Mouse (Mus musculus) cerebellum, postnatal 25 days (tissue): ENCODE data around the gene Tmem256.
"Not testable (repeated sequence)": the region's sequence is repeated elsewhere in the genome, so short reads cannot be mapped to it uniquely, and the experiment has no call there.

Source experiments
- DNase-seq, 2 experiments: peaks; one replicate each; pipeline ENCODE4 v3.0.0; 2021; ENCODE audit warnings: mixed read lengths in 2 of 2

Gene Tmem256

DNA sequence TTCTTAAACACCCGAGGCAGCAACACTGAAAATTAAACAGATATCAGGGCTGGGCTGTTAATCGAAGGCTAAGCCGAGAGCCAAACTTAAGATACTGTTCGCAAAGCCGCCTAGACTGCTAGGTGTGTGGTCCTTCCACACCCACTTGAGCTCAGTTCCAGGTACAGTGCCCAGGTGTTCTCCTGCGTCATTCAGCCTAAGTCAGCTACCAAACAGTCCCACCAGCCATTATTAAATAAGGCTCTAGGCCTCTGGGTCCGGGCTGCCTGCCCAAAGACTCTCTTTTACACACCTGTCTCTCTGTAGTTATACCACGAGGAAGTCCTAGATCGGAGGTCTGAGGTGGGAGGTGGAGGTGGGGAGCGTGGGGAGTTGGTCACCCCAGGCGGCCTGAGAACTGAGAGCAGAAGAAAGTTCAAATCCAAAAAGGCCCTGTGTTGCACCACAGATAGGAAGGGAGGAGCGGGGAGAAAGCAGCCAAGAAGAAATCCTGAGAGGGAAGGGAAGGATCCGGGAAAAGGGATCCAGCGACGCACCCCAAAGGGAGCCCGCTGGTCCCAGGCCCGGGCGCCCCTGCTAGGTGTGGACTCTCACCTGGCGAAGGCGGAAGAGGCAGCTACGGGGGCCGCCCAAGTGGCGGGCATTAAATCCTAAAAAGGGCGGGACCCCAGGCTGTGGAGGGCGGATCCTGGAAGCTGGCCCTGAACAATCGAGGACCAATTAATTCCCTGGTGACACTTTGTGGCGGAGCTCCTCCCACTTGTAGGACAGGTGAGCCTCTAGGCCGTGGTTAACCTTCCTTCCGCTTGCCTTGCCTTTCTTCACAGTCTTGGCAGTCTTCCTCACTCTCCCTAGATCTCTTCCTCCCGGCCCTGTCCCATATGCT, 20.0 kb downstream of the Tmem256 start, which contains the start of gene Tnk1:
Tnk1 (minus strand) TSS at position 618 of the 886 bp plus-strand sequence.
- no peak for DNase-seq

DNA sequence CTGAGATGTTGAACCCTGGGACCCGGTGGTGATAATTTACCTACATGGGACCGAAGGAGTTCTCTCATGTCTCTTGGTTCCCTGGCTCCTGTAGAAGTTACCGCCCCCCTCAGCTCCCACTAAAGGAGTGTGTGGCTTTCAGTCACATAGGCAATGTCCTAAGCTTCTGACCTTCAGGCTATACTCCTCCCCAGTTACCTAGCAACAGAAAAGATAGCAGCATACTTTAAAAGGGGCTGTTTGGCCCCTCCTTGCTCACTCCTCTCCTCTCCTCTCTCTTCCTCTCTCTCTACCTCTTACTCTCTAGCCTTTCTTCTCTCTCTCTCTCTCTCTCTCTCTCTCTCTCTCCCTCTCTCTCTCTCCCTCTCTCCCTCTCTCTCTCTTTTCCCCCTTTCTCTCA, 25.4 kb downstream of the Tmem256 start:
- not testable (repeated sequence) for DNase-seq

DNA sequence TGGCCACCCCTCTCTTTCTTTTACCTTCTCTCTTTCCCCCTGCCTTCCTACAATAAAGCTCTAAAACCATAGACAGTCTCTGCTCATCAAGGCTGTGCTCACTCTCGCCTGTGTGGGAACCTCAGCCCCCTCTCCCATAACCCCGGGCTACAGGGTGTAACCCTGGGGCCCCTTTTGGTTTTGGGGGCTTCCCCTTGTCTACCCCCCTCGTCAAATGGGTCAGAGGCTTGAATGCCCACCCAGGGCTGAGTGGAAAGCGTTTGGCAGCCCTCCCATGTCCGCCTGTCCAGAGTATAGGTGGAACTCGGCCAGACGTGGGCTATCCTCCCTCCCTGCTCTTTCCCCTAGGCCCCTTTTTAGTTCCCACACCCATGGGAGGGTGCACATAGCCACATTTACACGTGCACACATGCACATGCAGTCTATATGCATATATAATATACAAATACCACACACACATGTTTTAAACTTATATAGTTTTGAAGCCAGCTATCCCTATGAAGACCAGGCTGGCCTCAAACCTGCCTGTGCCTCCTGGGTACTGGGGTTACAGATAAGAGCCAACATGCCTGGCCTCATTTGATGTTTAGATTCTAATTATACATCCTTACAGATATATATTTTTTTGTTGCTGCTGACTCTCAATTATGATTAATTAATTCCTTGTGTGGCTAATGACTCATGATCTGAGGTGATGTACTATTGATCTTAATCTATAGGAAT, 26.0 kb downstream of the Tmem256 start:
- no peak for DNase-seq

DNA sequence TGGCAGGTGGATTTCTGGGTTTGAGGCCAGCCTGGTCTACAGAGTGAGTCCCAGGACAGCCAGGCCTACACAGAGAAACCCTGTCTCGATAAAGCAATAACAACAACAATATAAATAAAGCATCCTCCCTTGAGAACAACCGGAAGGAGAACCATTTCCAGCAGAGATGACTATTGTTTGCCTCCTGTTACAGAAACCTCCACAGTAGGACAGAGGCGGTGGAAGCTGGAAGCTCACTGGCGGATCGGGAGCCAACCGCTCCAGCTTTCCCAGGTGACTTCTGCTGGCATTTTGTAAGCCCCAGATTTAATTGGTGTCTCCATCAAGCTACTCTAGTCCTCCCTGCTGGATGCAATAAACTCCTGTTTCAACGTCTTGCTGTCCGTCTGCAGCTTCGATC, 27.2 kb downstream of the Tmem256 start:
- no peak for DNase-seq

DNA sequence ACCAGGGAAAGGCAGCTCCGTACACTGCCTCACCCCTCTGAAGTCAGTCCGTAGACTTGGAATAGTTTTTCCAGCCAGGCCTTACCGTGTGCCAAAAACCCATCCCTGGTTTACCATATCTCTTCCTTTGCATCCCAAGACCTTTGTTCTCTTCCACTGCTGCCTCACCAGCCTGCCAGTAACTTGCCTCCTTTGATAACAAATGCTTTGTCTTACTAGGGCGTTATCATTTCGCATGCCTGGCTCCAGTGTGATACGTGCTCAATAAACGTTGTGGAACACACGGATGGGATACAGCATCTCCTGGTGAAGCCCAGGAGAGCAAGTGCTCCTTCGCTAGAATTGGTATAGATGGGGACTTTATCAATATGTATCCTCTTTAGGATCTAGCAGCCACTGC, 29.0 kb downstream of the Tmem256 start:
- DNase-seq: no peak

DNA sequence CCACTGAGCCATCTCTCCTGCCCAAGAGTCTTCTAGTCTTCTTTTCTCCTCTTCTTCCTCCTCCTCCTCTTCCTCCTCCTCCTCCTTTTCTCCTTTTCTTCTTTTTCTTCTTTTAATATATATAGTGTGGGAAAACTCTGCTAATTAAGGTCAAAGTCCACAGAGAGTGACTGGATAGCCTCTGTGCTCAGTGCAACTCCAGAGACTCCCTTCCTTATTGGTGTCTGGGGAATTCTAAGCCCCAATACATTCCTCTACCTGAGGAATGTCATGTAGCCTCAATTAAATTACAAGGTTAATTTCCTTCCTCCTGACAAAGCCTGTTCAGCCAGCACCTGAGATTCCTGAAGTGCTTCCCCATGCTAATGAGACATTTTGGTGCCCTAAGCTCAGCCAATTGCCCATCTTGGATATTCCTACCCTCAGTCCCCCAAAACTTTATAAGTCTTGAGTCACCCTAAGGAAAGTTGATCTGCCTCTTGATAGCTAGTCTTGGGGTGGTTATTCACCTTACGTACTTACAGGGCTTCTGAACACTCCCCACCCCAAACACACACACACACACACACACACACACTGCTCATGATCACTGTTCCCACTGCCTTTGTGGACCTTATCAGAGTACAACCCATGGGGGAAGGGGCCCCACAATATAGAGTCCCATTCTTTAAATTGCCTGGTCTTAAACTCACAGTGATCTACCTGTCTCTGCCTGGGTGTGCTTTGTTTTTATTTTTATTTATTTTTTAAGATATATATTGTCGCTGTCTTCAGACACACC, 32.2 kb downstream of the Tmem256 start:
- no peak for DNase-seq

DNA sequence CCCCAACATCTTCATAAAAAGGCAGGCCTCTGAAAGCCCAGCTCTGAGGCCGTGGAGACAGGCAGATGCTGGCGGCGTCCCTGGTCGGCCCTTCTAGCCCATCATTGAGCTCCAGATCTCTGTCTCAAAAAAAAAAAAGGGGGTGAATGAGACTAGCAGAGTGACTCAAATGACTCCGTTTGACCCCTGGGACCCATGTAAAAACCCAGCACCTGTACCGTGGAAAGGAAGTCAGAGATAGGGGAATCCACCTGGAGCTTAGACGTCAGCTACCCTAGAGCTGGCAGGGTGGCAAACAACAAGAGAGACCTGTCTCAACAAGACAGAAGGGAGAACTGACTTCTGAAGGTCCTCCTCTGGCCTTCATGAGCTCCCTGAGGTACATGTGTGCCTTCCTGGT, 33.5 kb downstream of the Tmem256 start:
- no peak for DNase-seq

DNA sequence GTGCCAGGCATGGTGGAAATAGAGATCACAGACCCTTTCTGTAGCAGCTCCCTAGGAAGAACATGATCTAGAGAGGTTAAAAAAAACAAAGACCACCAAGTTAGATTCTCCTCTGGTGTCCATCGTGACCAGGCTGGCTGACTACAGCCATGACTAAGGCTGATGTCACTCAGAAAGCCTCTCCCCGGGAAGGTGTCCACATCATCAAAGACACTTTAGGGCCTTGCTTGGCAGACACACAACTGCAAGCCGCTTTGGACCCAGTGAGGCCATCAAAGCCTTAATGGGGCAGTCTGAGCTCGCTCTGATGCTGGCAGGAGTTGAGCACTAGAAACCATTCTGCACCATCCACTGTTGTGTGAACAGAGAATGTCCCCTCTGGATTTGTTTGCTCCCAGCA, 34.1 kb downstream of the Tmem256 start:
- no peak for DNase-seq

DNA sequence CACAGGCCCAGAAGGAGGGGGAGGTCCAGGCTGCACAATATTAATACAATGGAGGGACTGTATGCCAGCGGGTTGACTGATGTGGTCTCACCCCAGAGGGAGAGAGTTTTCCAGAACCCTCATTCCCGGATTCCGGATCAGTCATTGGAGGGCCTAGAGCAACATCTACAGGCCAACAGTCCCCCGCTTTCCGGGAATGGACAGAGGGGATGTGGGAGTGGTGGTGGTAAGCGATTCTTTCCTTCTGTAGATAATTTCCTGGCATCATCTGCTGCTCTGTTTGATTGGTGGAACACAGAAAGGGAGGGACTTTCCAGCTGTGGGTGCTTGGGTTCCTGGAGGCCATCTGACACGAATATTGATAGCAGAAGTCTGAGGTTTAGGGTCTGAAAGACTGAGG, 37.9 kb downstream of the Tmem256 start:
- no peak for DNase-seq

DNA sequence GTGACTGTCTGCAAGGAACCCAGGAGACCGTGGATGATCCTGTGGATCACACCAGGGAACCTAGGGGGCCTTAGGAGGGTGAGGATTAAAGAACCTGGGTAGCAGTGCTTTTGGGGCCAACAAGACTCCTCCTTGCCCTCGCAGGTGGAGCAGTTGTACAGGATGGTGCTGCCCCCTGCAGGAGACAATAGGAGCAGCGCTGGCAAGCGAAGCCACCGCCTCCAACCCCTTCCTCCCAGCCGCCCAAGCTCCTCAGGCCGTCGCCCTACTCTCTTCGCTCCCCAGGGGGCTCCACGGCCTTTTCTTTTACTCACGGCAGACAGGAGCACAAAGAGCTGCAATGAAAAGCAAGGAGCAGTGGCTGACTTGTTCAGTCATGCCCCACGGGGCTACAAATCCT, 38.6 kb downstream of the Tmem256 start:
- DNase-seq: peak; percentile 89 to 92

DNA sequence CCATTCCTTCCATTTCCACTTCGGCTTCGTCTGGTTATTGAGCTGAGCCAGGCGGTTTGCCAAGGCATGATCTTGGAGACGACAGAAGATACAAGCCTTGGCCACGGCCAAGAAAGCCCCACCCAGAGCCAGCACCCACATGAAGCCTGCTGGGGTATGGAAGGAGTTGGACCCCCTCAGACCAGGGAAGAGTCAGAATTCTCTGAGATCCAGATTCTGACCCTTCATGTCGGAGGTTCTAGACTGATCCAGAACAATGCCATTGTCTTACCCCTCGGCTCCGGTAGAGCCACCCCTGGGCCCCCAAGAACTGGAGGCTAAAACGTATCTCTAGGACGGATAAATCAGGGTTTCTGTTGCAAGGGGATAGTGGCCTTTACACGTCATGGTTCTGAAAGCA, 39.6 kb downstream of the Tmem256 start, which contains the start of gene Tmem95:
Tmem95 (minus strand) TSS at position 141 of the 400 bp plus-strand sequence.
- peak in 1 of 2 experiments; percentile 26 for DNase-seq

DNA sequence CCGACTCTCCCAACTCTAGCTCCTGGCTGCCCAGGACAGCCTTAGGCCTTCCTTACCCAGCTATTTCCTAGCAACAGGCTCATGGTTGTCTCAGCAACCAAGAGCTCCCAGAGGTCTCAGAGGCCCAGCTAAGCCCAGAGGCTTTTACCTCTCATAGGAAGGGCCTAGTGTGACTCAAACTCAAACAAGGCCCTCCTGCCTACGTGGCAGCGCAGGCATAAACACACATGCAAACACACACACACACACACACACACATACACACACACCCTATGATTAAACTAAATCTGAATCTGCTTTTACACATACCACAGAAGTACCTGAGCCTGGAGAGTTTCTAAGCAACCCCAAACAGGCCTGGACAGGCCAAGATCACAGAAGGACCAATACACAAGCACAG, 40.1 kb downstream of the Tmem256 start:
- DNase-seq: no peak

DNA sequence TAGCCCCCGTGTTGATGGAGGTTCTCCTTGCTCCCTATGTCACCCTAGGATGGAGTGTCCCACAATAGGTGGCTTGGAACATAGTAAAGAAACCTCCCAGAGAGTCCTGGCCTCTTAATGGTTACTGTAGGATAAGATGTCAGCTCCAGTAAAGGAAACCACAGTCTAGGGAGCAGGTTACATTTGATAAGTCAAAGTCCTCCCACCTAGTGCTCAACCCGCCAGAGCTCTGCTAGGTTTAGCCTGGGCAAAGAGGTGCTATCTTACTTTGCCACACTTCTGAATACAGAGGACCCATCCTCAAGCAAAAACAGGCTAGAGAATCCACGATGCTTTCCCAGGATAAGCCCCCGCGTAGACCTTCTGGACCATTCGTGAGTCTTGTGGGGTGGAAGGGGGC, 40.6 kb downstream of the Tmem256 start:
- no peak for DNase-seq

DNA sequence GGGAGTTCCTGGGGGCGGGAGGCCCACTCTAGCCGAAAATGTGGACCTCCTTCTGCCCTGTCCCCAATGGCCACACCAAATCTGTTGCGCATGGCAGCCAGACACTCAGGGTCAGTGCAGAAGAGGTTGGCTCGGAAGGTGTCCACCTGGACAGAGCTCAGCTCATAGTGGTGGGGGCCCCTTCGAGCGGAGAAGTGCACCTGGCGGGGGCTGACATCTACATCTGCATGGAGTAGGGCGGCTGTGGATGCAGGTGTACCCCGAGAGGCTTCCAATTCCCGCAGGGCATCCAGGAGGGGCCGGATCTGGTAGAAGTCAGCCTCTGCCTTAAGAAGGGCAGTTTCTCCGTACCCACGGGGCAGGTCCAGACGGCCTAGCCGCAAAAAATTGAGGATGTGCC, 41.4 kb downstream of the Tmem256 start:
- DNase-seq: no peak

DNA sequence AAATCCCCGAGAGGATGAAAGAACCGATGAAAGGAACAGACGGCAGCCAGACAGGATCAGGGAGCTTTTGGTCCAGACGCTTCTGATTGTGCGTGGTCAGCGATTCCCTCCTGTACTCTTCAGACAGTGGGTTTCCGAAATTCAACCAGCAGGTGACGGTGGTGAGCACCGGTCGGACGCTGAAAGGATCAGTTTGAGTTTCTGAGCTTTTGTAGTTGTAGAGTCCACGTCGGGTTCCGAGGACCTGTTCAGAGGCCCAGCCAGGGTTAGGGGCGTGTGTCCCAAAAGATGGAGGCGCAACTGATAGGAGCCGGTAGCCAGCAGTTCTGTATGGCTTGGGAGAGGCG, 42.2 kb downstream of the Tmem256 start:
- peak; percentile 63 to 77 for DNase-seq

DNA sequence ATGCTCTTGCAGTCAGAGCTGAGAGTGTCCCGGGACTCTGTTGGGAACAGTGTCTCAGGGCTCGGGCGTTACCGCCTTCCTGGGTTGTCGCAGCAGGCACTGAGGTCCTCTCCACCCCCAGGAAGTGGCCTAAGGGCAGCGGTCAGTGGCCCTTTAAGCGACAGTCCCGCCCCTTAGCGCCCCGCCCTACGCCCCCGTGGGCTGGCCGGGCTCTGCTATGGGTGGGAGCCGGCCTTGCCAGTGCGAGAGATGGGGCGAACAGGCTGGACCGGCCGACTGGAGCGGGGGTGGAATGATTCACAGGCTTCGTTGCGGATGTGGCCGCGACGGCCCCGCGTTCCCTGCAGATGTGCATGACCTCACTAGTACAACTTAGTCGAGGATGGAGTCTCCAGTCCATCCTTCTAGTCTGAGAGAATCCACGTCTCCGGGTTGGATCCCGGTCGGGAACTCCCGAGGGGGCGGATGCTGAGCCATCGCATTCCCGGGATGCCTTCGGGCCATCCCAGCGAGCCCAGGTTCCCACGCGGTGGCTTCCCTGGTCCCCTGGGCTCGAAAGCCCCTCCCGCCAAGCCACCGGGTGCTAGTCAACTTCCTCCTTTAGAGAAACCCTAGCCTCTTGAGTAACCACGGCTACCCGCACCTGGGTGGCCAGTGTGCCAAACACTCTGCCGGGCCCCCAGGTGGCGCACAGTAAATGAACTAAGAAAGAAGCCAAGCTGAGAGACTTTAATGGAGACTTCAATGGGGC, 42.7 kb downstream of the Tmem256 start, which contains the start of gene Kctd11:
Kctd11 (minus strand) TSS at position 554 of the 751 bp plus-strand sequence.
- peak; percentile 83 to 88 for DNase-seq

DNA sequence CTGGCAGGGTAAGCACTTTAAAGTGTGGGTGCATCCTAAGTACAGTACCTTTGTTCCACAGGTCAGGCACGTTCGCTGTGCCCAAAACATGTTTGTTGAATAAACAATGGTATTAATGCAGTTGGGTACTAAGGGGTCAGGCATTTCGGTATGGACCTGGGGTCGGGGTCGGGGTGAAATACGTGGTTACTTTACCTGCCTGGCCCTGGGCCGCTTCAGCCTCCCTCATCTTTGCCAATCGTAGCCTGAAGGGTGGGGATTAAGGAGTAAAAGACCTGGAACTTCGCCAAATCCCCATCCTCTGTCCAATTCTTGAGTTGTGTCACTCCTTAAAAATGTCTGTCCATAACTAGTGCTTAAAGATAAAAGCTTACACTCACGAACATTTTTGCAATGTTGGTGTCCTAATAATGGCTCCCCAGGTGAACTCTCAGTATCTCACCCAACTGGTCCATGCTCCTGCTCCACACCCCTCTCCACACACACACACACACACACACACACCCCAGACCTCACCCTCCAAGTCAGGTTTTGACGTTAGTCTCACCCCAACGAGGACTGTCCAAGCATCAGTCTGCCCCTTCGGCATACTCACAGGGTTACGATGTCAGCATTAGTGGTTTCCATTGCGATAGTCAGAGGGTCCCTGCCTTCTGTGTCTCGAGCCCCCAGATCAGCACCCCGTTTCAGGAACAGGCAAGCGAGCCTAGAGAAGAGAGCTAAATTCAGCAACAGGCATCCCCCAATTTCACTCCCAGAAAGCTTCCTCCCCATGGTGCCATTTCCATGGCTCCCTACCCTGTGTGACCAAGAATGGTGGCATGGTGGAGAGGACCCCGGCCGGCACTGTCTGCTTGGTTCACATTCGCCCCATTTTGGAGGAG, 43.7 kb downstream of the Tmem256 start:
- no peak for DNase-seq

DNA sequence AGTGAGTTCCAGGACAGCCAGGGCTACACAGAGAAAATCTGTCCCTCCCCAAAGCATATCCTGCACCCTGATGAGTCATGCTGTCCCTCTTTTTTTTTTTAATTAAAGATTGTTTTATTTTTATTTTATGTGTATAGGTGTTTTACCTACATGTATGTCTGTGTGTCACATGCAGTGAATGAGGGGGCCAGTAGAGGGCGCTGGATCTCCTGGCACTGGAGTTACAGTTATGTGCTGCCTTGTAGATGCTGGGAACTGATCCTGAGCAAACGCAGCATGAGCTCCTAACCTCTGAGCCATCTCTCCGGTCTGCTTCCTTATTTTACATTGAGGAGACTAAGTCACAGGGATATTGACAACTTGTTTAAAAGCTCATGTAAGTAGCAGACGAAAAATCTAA, 44.8 kb downstream of the Tmem256 start:
- peak; percentile 42 to 64 for DNase-seq

DNA sequence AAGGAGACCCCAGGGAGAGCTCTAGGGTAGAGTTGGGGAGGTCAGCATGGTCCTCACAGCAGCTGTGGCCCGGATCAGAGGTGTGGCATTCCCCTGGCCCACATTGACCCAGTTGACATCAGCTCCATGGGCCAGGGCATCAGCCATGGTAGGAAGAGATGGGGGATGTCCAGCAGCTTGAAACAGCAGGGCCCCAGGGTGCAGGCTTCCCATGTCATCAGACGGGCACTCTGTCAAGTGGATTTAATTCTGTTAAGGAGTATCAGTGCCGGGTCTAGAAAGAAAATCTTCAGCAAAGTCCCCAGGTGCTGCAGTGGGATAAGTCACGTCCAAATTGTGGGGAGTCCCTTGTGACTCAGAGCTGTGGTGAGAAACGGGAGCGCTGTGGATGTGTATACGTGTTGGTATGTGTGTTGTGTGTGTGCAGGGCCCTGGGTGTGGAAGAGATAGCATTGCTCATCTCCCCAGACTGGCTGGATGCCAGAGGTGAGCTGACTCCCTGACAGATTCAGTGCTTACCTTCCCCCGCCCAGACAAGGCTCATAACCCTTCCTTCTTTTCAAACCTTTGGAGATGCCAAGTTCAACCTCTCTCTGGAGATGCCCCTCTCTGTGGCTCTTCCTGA, 45.3 kb downstream of the Tmem256 start:
- DNase-seq: no peak

DNA sequence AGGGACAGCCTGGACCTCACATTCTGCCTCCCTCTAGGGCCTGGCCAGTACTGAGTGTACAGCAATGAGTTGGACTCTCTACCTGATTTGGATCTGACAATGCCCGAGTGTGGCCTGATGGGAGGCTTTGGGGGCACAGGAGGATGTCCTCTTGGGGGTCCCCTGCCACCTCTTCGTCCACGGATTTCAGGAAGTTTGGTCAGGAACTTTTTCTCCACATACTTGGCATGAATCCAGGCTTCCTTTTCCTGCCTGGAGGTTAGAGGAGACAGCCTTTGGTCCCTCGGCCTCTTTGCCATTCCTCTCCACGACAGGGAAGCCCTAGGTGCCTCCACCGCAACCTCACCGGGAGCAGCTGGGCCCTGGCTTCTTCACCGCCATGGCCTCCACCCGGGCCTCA, 45.9 kb downstream of the Tmem256 start:
- DNase-seq: no peak

DNA sequence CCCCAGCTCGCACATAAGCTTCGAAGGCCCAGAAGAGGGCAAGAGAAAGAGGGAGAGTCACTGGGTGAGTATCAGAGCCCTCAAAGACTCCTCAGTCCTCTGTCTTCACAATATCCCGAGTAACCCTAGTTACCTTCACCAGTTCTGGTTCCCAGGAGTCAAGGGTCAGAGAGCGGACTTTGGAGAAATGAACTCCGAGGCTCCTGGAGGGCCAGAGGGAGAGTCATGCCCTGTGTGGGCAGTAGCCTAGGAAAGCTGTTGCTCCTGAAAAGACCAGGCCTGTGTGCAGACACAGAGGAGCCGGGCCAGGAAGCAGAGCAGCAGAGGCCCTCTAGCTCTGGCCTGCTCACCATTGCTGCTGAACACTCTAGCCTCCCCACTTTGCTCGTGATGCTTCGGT, 46.3 kb downstream of the Tmem256 start:
- DNase-seq: no peak
